Mouse (Mus musculus) lung, postnatal 0 days (tissue): ENCODE measurements at regions not wholly inside any gene's neighbourhood (a gene's known extent, or its start where the extent isn't known, plus 50 kb on each side); places are given as distances from the start of the nearest gene placed in this dataset.

Experiments used
- ATAC-seq: fragments of 200-750 bp; cut with Nextera tagmentation; 2 replicates; pipeline ENCODE4 v1.8.0; 2017; ENCODE audit warnings: moderate library complexity
- DNase-seq: peaks from one replicate; pipeline ENCODE4 v3.0.0-alpha.2; 2016; ENCODE audit warnings: low spot score
- H3K27ac ChIP-seq: fragments of 300-500 bp; sonication (generic); 2 replicates; pipeline ENCODE4 v1.5.1; 2014; ENCODE audit warnings: antibody characterized with exemption, mild to moderate bottlenecking, low read length, mixed read lengths
- H3K27me3 ChIP-seq: fragments of 300-500 bp; sonication (generic); replicated peaks from 2 replicates; pipeline ENCODE4 v1.6.1; 2014; ENCODE audit warnings: low read length, mixed read lengths; ENCODE audit not compliant: insufficient read depth
- H3K36me3 ChIP-seq: fragments of 300-500 bp; sonication (generic); 2 replicates; pipeline ENCODE4 v1.6.1; 2014; ENCODE audit warnings: low read length, mixed read lengths; ENCODE audit not compliant: insufficient read depth
- H3K4me1 ChIP-seq: fragments of 300-500 bp; sonication (generic); 2 replicates; pipeline ENCODE4 v1.6.1; 2014; ENCODE audit warnings: antibody characterized with exemption, low read depth, low read length, mixed read lengths; ENCODE audit not compliant: insufficient read depth
- H3K4me2 ChIP-seq: fragments of 300-500 bp; sonication (generic); replicated peaks from 2 replicates; pipeline ENCODE4 v1.6.1; 2014; ENCODE audit warnings: low read depth, mild to moderate bottlenecking, low read length, moderate library complexity, mixed read lengths
- H3K4me3 ChIP-seq: fragments of 300-500 bp; sonication (generic); 2 replicates; pipeline ENCODE4 v1.5.1; 2014; ENCODE audit warnings: low read depth, low read length
- H3K9ac ChIP-seq: fragments of 300-500 bp; sonication (generic); replicated peaks from 2 replicates; pipeline ENCODE4 v1.6.1; 2014; ENCODE audit warnings: low read depth, mild to moderate bottlenecking
- H3K9me3 ChIP-seq: fragments of 300-500 bp; sonication (generic); 2 replicates; pipeline ENCODE4 v1.6.1; 2016; ENCODE audit warnings: low read length, mixed read lengths
- CTCF ChIP-seq: IDR thresholded peaks from 2 replicates; pipeline ENCODE4 v1.5.1; 2016; ENCODE audit warnings: antibody characterized with exemption, mild to moderate bottlenecking
- EP300 ChIP-seq: IDR thresholded peaks from 2 replicates; pipeline ENCODE4 v1.6.1; 2016; ENCODE audit warnings: antibody characterized with exemption, mild to moderate bottlenecking, control low read depth
- WGBS: fragments of 180-500 bp; shearing (Covaris S2); extraction: QIAGEN DNeasy Blood & Tissue Kit; methylation state at CpG from one replicate; pipeline ENCODE4 v1.1.7; 2014; 5-methylcytosine and 5-hydroxymethylcytosine counted together

DNA sequence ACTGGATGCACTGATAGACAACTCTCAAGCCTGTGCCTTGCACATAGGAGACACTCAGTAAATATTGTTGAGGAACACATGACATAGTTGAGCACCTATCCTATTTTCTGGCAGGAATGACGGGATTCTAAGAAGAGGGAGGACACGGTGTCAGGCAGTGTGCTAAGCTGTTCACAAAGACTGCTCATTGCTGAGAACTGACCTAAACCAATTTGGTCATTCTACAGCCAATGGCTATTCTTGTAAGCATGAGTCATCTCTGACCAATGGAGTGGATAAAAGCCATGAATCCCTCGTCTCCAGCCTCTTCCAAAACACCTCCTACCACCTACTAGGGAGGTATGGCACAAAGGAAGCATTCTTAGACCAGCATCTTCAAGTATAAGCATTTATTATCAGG lies 75.7 kb upstream of the Kit start:
- Histone ChIP-seq H3K4me2 (no peak overlapping the region), H3K9me3 (no peaks in the 10 kb centered on the region), H3K4me1 (no peaks in the 10 kb centered on the region), H3K27me3 (0 out of 2 replicates have a peak, but pooled peaks cover 3% of the 10 kb centered on the region), H3K36me3 (no peaks in the 10 kb centered on the region), H3K27ac (no peak overlapping the region), H3K9ac (no peak overlapping the region), H3K4me3 (no peak overlapping the region)
- 84% methylated on average over 3 of the region's 3 CpGs for WGBS
- DNase-seq (no peak), ATAC-seq (no peak)
- no peak for TF ChIP-seq EP300
- no peak for TF ChIP-seq CTCF

DNA sequence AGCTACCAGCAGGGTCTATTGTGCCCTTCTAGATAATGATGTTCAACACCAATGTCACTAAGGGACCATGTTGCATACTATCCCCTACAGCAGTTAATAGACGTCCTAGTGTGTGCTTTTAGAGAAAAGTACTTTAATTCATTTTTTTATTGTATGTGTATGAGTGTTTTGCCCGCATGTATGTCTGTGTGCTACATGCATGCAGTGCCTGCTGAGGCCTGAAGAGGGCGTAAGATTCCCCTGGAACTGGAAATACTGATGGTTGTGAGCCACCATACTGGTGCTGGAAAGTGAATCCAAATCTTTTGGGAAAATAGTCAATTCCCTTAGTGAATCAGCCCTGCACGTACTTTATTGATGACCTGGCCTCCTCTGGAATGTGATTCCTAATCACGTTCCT lies 75.0 kb upstream of the Kit start:
- H3K36me3 ChIP-seq = no peaks in the 10 kb centered on the region
- TF ChIP-seq EP300 (no peak), CTCF (peak; percentile 33)
- no peak overlapping the region for H3K4me2 ChIP-seq
- H3K27me3 ChIP-seq = 0 out of 2 replicates have a peak, but pooled peaks cover 3% of the 10 kb centered on the region
- no peaks in the 10 kb centered on the region for H3K4me1 ChIP-seq
- no peak overlapping the region for H3K9ac ChIP-seq
- H3K9me3 ChIP-seq = no peaks in the 10 kb centered on the region
- H3K4me3 ChIP-seq = no peak overlapping the region
- 89% methylated on average over 5 of the region's 5 CpGs for WGBS
- H3K27ac ChIP-seq = no peak overlapping the region
- no peak for ATAC-seq
- no peak for DNase-seq

GRCm38 (mm10) chr5:75500654-75501416 lies 73.9 kb upstream of the Kit start:
- no peaks in the 10 kb centered on the region for H3K9me3 ChIP-seq
- DNase-seq (peak; percentile 66), ATAC-seq (peak; percentile 57)
- no peak overlapping the region for H3K4me3 ChIP-seq
- no peaks in the 10 kb centered on the region for H3K36me3 ChIP-seq
- H3K4me1 ChIP-seq = no peaks in the 10 kb centered on the region
- 0 out of 2 replicates have a peak, but pooled peaks cover 3% of the 10 kb centered on the region for H3K27me3 ChIP-seq
- TF ChIP-seq EP300 = no peak
- no peak for TF ChIP-seq CTCF
- WGBS = 69% methylated on average over 8 of the region's 8 CpGs
- no peak overlapping the region for H3K27ac ChIP-seq
- H3K9ac ChIP-seq = no peak overlapping the region
- no peak overlapping the region for H3K4me2 ChIP-seq

DNA sequence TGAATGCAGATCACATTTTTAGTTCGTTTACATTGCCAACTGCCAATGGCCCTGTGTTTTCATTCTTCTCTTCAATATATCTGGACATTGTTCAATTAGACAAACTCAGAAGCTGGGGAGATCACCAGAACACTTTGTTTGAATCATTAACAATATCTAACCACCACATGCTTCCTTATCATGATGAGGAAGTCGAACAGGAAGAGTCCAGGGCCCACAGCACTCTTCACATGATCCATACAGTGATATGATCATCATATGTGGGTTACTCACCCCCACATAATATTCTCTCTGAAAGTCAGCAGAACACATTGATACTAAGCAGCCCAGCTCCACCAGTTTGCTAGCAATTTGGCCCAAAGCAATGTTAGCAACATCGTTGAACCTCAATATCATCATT lies 71.0 kb upstream of the Kit start:
- no peak overlapping the region for H3K4me2 ChIP-seq
- H3K9ac ChIP-seq = no peak overlapping the region
- H3K4me1 ChIP-seq = no peaks in the 10 kb centered on the region
- H3K27ac ChIP-seq = no peak overlapping the region
- no peaks in the 10 kb centered on the region for H3K36me3 ChIP-seq
- DNase-seq (no peak), ATAC-seq (no peak)
- no peaks in the 10 kb centered on the region for H3K9me3 ChIP-seq
- WGBS = 76% methylated on average over 3 of the region's 3 CpGs
- no peak for TF ChIP-seq CTCF
- no peak for TF ChIP-seq EP300
- no peaks in the 10 kb centered on the region for H3K27me3 ChIP-seq
- H3K4me3 ChIP-seq = no peak overlapping the region

DNA sequence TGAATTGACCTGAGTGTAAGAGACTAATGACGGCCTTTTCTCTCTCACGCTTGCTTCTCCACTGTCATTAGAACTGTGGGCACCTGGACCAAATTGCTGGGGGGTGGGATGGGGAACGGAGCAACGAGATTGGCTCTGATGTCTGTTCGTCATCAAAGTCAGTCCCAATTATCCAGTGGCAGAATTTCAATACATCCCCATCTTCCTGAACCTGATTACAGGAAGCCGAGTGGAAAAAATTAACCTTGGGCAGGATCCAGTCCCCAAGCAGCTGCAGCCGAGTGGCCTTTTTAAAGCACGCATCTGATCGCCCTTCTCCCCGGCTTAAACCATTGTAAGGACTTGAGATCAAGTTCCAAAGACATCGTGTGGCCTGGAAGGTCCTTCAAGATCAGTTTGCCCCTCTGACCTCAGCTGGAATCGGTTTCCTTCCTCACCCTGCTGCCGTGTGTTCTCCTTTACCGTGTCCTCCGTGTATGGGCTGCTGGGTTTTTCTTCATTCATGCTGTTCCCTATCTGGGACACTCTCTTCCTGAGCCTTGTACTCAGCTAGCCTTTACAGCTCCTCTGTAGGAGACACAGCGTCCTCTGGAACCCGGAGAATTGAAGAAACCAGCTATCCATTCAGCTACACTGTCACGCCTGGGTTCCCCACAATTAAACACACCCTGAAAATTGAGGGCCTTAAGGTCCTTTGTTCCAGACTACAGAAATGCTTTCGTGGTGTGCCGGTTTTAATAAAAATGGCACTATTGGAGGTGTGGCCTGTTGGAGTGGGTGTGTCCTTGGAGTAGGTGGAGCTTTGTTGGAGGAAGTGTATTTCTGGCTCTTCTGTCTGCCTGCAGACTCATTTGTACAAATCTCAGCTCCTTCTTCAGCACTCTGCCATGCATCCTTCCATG lies 61.9 kb upstream of the Kit start:
- H3K4me2 ChIP-seq = no peak overlapping the region
- H3K9ac ChIP-seq = no peak overlapping the region
- WGBS = 87% methylated on average over 20 of the region's 20 CpGs
- H3K36me3 ChIP-seq = no peaks in the 10 kb centered on the region
- H3K27me3 ChIP-seq = no peaks in the 10 kb centered on the region
- H3K4me3 ChIP-seq = no peak overlapping the region
- TF ChIP-seq CTCF = no peak
- no peak for TF ChIP-seq EP300
- no peak for DNase-seq
- ATAC-seq = no peak
- no peaks in the 10 kb centered on the region for H3K9me3 ChIP-seq
- no peaks in the 10 kb centered on the region for H3K4me1 ChIP-seq
- H3K27ac ChIP-seq = no peak overlapping the region

DNA sequence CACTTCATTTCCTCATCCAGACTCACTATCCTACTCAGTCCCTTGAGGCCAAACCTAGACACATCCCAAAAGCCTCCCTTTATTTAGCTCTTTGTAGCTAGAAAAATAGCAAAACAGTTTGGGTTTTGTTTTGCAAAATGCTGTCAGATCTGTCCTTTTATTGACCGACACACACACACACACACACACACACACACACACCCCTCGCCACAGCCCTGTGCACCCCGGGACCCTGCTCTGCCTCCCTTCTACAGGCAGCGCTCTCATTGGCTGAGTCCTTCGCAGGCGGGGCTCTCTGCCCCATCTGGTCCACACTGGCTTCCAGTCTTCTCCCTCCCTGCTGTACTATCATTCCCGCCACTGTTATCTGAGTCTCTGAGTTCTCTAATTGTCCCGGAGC lies 56.5 kb upstream of the Kit start:
- H3K27ac ChIP-seq = no peak overlapping the region
- no peak overlapping the region for H3K9ac ChIP-seq
- DNase-seq (no peak), ATAC-seq (no peak)
- WGBS = 57% methylated on average over 8 of the region's 8 CpGs
- no peak overlapping the region for H3K4me2 ChIP-seq
- no peaks in the 10 kb centered on the region for H3K27me3 ChIP-seq
- no peak for TF ChIP-seq EP300
- TF ChIP-seq CTCF = no peak
- no peaks in the 10 kb centered on the region for H3K4me1 ChIP-seq
- no peaks in the 10 kb centered on the region for H3K36me3 ChIP-seq
- H3K9me3 ChIP-seq = no peaks in the 10 kb centered on the region
- no peak overlapping the region for H3K4me3 ChIP-seq
